Mouse (Mus musculus) naive thymus-derived CD4-positive, alpha-beta T cell, adult 2 months (primary cell): ENCODE results near the gene Scgb1b3.

Source experiments
- DNase-seq: peaks from one replicate; pipeline ENCODE4 v3.0.0-alpha.2; 2011; ENCODE audit warnings: low read depth

Gene Scgb1b3

DNA sequence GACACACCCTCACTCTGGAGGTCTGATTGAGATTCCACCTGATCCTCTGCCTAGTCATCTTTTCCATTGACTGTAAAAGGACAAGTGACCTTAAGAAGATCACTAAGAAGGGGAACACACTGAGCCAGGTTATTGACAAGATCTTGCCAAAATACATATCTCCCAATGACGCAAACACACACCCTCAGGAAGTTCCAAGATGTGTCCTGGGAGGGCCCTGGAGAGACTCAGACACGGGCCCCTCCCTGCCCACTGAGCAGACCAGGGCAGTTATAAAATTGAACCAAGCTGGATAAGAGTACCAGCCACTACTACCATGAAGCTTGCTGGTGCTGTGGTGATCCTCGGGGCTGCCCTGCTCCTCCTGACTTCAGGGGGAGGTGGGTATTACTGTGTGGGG, at the start of gene Scgb1b3:
TSS of gene Scgb1b3 (plus strand) at position 301 of the 400 bp plus-strand sequence.
- no peak for DNase-seq

DNA sequence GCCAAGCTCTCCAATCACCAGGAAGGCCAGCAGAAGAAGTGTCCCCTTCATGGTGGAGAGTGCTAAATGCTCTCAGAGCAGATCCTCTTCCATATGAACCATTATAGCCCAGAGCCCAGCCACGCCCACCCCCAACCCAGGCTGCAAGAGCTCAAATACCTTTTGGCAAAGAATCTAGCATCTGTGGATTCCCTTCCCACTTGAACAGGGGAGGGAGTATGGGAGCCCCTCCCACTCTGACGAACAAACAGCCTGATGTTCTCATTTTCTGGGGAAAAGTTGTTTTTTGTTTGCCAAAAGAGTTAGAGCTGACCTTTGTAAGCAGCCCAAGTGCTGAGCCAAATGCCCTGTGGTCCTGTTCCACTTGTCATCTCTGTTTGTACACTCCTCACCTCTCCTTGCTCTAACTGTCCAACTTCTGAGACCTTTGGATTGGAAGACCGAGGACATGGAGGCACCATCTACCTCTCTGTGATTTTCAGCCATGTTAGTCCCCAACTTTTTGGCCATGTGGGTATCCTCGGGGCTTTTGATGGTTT, 13.3 kb upstream of the Scgb1b3 start, which contains the start of gene Scgb2b3:
TSS of gene Scgb2b3 (minus strand) at position 51 of the 539 bp plus-strand sequence.
- no peak for DNase-seq
